Mouse (Mus musculus) heart, adult 11 months (tissue): ENCODE results near the gene Rgl2.

Experiments
- DNase-seq: peaks from one replicate; pipeline ENCODE4 v3.0.0; 2022

Rgl2 gene

GRCm38 (mm10) chr17:33951021-33951946 lies 21.9 kb downstream of the Rgl2 start, which contains the start of gene B3galt4:
Gene B3galt4, minus strand, starts transcription at chr17:33951488.
- DNase-seq = peak; percentile 98

- peak; percentile 89 for DNase-seq
These were observed 22.7 kb downstream of the Rgl2 start for GRCm38 (mm10) chr17:33952015-33952414.

GRCm38 (mm10) chr17:33952879-33953278 lies 23.5 kb downstream of the Rgl2 start:
- DNase-seq = peak; percentile 86

GRCm38 (mm10) chr17:33953310-33953709 lies 24.0 kb downstream of the Rgl2 start:
- DNase-seq = peak; percentile 76

GRCm38 (mm10) chr17:33953961-33954565 lies 24.7 kb downstream of the Rgl2 start:
- peak; percentile 73 for DNase-seq

- peak; percentile 88 for DNase-seq
These were observed 25.6 kb downstream of the Rgl2 start for GRCm38 (mm10) chr17:33954646-33955554.

- peak; percentile 99 for DNase-seq
These were observed 26.3 kb downstream of the Rgl2 start, which contains the start of the genes Vps52 and Rps18 for GRCm38 (mm10) chr17:33955555-33956214. Gene Vps52, plus strand, starts transcription at chr17:33955812. Gene Rps18, minus strand, starts transcription at chr17:33956001.

GRCm38 (mm10) chr17:33956336-33956735 lies 27.0 kb downstream of the Rgl2 start:
- DNase-seq = peak; percentile 89

- DNase-seq = peak; percentile 63
These were observed 28.1 kb downstream of the Rgl2 start for GRCm38 (mm10) chr17:33957493-33957892.

GRCm38 (mm10) chr17:33958451-33958850 lies 29.1 kb downstream of the Rgl2 start:
- peak; percentile 88 for DNase-seq

- DNase-seq = peak; percentile 93
These were observed 29.8 kb downstream of the Rgl2 start for GRCm38 (mm10) chr17:33959135-33959534.

GRCm38 (mm10) chr17:33959948-33960347 lies 30.6 kb downstream of the Rgl2 start:
- peak; percentile 89 for DNase-seq

GRCm38 (mm10) chr17:33962876-33963275 lies 33.5 kb downstream of the Rgl2 start:
- peak; percentile 87 for DNase-seq

GRCm38 (mm10) chr17:33965082-33965845 lies 35.9 kb downstream of the Rgl2 start:
- DNase-seq = peak; percentile 93

GRCm38 (mm10) chr17:33965846-33966550 lies 36.7 kb downstream of the Rgl2 start:
- DNase-seq = peak; percentile 87

GRCm38 (mm10) chr17:33968489-33968888 lies 39.1 kb downstream of the Rgl2 start:
- peak; percentile 96 for DNase-seq

GRCm38 (mm10) chr17:33968927-33969326 lies 39.6 kb downstream of the Rgl2 start:
- DNase-seq = no peak

- DNase-seq = peak; percentile 83
These were observed 40.1 kb downstream of the Rgl2 start for GRCm38 (mm10) chr17:33969394-33969793.

GRCm38 (mm10) chr17:33972691-33973090 lies 43.3 kb downstream of the Rgl2 start:
- peak; percentile 81 for DNase-seq

GRCm38 (mm10) chr17:33973572-33973971 lies 44.2 kb downstream of the Rgl2 start:
- no peak for DNase-seq
